Mouse (Mus musculus) CH12.LX (cell line): ENCODE measurements around the gene Rbm47. TPM values are rescaled to one million over a fixed set of nuclear protein-coding genes. Genes with fewer than 3 reads are reported as not detected.

Source experiments
- DNase-seq: peaks from one replicate; pipeline ENCODE4 v3.0.0-alpha.2; 2013; ENCODE audit errors: extremely low read depth
- H3K27ac ChIP-seq: 2 replicates; pipeline ENCODE4 v1.5.1; 2012; ENCODE audit warnings: low read depth, mild to moderate bottlenecking, control low read depth, moderate library complexity; ENCODE audit not compliant: insufficient read depth
- H3K27me3 ChIP-seq: replicated peaks from 2 replicates; pipeline ENCODE3; 2012; ENCODE audit warnings: inconsistent platforms
- H3K36me3 ChIP-seq, 2 experiments: replicated peaks in 1 of 2; 2 replicates each; pipeline versions ENCODE3 to v1.6.1; 2012; ENCODE audit warnings: inconsistent platforms in 1 of 2, low read length in 1 of 2, mild to moderate bottlenecking in 1 of 2, mixed read lengths in 1 of 2, moderate library complexity in 1 of 2; ENCODE audit not compliant: control insufficient read depth in 1 of 2, insufficient read depth in 1 of 2
- H3K4me1 ChIP-seq, 2 experiments: 2 replicates each; pipeline ENCODE4 v1.6.1; 2012; ENCODE audit warnings: inconsistent platforms in 1 of 2, moderate library complexity in 1 of 2; ENCODE audit not compliant: insufficient read depth in 2 of 2, control insufficient read depth in 1 of 2
- H3K4me2 ChIP-seq: 2 replicates; pipeline ENCODE4 v1.6.1; 2012; ENCODE audit warnings: low read depth, mild to moderate bottlenecking, control low read depth; ENCODE audit not compliant: poor library complexity, insufficient read depth, severe bottlenecking
- H3K4me3 ChIP-seq, 3 experiments: fragments of 150-350 bp in 1 of 3; sonication (generic) in 1 of 3; replicated peaks in 1 of 3; 2 replicates each; pipeline versions ENCODE3 to v1.5.1; 2011 to 2012; ENCODE audit warnings: low read depth in 2 of 3, low read length in 2 of 3, mild to moderate bottlenecking in 2 of 3, moderate library complexity in 2 of 3, control low read depth in 1 of 3, improper control_type of control experiment in 1 of 3, inconsistent platforms in 1 of 3, mixed read lengths in 1 of 3; ENCODE audit not compliant: poor library complexity in 1 of 3
- H3K79me2 ChIP-seq: replicated peaks from 2 replicates; pipeline ENCODE4 v1.6.1; 2012; ENCODE audit warnings: mild to moderate bottlenecking, moderate library complexity; ENCODE audit not compliant: control insufficient read depth, poor library complexity, insufficient read depth, severe bottlenecking; ENCODE audit errors: extremely low read depth
- H3K9ac ChIP-seq: 2 replicates; pipeline ENCODE4 v1.6.1; 2012; ENCODE audit warnings: low read depth, mild to moderate bottlenecking, control low read depth, moderate library complexity; ENCODE audit not compliant: insufficient read depth
- H3K9me3 ChIP-seq: replicated peaks from 2 replicates; pipeline ENCODE3; 2012; ENCODE audit warnings: low read length, inconsistent platforms, mixed read lengths
- BHLHE40 ChIP-seq: IDR thresholded peaks from 2 replicates; pipeline ENCODE4 v1.6.1; 2011; ENCODE audit warnings: mild to moderate bottlenecking, low read depth, low read length, improper control_type of control experiment
- CHD2 ChIP-seq: IDR thresholded peaks from 2 replicates; pipeline ENCODE4 v1.6.1; 2011; ENCODE audit warnings: low read length, improper control_type of control experiment
- E2F4 ChIP-seq: IDR thresholded peaks from 2 replicates; pipeline ENCODE4 v1.6.1; 2011; ENCODE audit warnings: low read depth, low read length, improper control_type of control experiment; ENCODE audit not compliant: insufficient replicate concordance
- ETS1 ChIP-seq: conservative IDR thresholded peaks from 2 replicates; pipeline ENCODE4 v1.6.1; 2012; ENCODE audit warnings: low read depth, mild to moderate bottlenecking, inconsistent platforms, low read length, improper control_type of control experiment, moderate library complexity
- GABPA ChIP-seq: IDR thresholded peaks from 2 replicates; pipeline ENCODE4 v1.6.1; 2012; ENCODE audit warnings: low read depth, low read length, improper control_type of control experiment, inconsistent platforms; ENCODE audit not compliant: insufficient replicate concordance
- IRF4 ChIP-seq: IDR thresholded peaks from 2 replicates; pipeline ENCODE4 v1.6.1; 2014; ENCODE audit warnings: low read depth, mild to moderate bottlenecking, inconsistent platforms, low read length, improper control_type of control experiment
- JUND ChIP-seq: conservative IDR thresholded peaks from 2 replicates; pipeline ENCODE4 v1.6.1; 2011; ENCODE audit warnings: low read depth, low read length, improper control_type of control experiment
- MAX ChIP-seq: IDR thresholded peaks from 2 replicates; pipeline ENCODE4 v1.6.1; 2011; ENCODE audit warnings: low read length, improper control_type of control experiment
- MAZ ChIP-seq: IDR thresholded peaks from 2 replicates; pipeline ENCODE4 v1.6.1; 2012; ENCODE audit warnings: low read depth, mild to moderate bottlenecking, inconsistent platforms, low read length, improper control_type of control experiment, moderate library complexity
- MXI1 ChIP-seq: IDR thresholded peaks from 2 replicates; pipeline ENCODE4 v1.6.1; 2011; ENCODE audit warnings: mild to moderate bottlenecking, low read depth, low read length, improper control_type of control experiment
- NRF1 ChIP-seq: IDR thresholded peaks from 2 replicates; pipeline ENCODE4 v1.6.1; 2014; ENCODE audit warnings: low read depth, mild to moderate bottlenecking, inconsistent platforms, low read length, improper control_type of control experiment, moderate library complexity
- PAX5 ChIP-seq: IDR thresholded peaks from 2 replicates; pipeline ENCODE4 v1.6.1; 2012; ENCODE audit warnings: low read length, inconsistent platforms, mixed read lengths
- POLR2A ChIP-seq: IDR thresholded peaks from 2 replicates; pipeline ENCODE4 v1.6.1; 2011; ENCODE audit warnings: low read depth, mild to moderate bottlenecking, improper control_type of control experiment, low read length
- POLR2AphosphoS2 ChIP-seq: IDR thresholded peaks from 2 replicates; pipeline ENCODE4 v1.6.1; 2011; ENCODE audit warnings: low read depth, low read length, improper control_type of control experiment
- SIN3A ChIP-seq: IDR thresholded peaks from 2 replicates; pipeline ENCODE4 v1.6.1; 2012; ENCODE audit warnings: low read length, improper control_type of control experiment, inconsistent platforms
- SMC3 ChIP-seq: IDR thresholded peaks from 2 replicates; pipeline ENCODE4 v1.6.1; 2011; ENCODE audit warnings: low read depth, low read length, improper control_type of control experiment
- TCF12 ChIP-seq: IDR thresholded peaks from 2 replicates; pipeline ENCODE4 v1.6.1; 2014; ENCODE audit warnings: low read depth, mild to moderate bottlenecking, inconsistent platforms, low read length, improper control_type of control experiment
- USF1 ChIP-seq: IDR thresholded peaks from 2 replicates; pipeline ENCODE4 v1.6.1; 2014; ENCODE audit warnings: low read depth, mild to moderate bottlenecking, inconsistent platforms, low read length, improper control_type of control experiment
- USF2 ChIP-seq: conservative IDR thresholded peaks from 2 replicates; pipeline ENCODE4 v1.6.1; 2011; ENCODE audit warnings: low read depth, low read length, improper control_type of control experiment
- ZC3H11A ChIP-seq: IDR thresholded peaks from 2 replicates; pipeline ENCODE4 v1.6.1; 2012; ENCODE audit warnings: low read depth, mild to moderate bottlenecking, inconsistent platforms, low read length, improper control_type of control experiment
- ZNF384 ChIP-seq: IDR thresholded peaks from 2 replicates; pipeline ENCODE4 v1.6.1; 2012; ENCODE audit warnings: low read depth, low read length, improper control_type of control experiment, inconsistent platforms
- dilution Hi-C: fragments of 300-500 bp; cut with MboI; formaldehyde crosslinking; loops from 2 replicates; pipeline ENCODE4 v1.14.3; 2020; ENCODE audit warnings: low sequenced_read_pairs; ENCODE audit not compliant: extremely low pct_unique_long_range_greater_than_20kb, extremely low pct_ligation_motif_present
- in situ Hi-C: fragments of 300-500 bp; cut with MboI; formaldehyde crosslinking; loops from 3 replicates; pipeline ENCODE4 v1.14.3; 2019; ENCODE audit warnings: low sequenced_read_pairs, low pct_ligation_motif_present, low pct_unique_long_range_greater_than_20kb, mixed read lengths
- polyA plus RNA-seq: library from polyadenylated mRNA; unstranded; fragments of >175 nt; gene quantifications from 2 replicates; pipeline ENCODE4 v1.2.1, GENCODE M21; 2012; ENCODE audit warnings: low read depth; ENCODE audit not compliant: insufficient read length
- total RNA-seq, 2 experiments: library from RNA; depleted of rRNA; stranded (reverse); fragments of 300-350 nt in 1 of 2; fragments of >200 nt in 1 of 2; gene quantifications; 2 replicates each; pipeline ENCODE4 v1.2.3; 2012 to 2014

Rbm47 gene
- total and polyA plus RNA-seq, 3 experiments = 0.08 to 9.2 (median 1.1) TPM

DNA sequence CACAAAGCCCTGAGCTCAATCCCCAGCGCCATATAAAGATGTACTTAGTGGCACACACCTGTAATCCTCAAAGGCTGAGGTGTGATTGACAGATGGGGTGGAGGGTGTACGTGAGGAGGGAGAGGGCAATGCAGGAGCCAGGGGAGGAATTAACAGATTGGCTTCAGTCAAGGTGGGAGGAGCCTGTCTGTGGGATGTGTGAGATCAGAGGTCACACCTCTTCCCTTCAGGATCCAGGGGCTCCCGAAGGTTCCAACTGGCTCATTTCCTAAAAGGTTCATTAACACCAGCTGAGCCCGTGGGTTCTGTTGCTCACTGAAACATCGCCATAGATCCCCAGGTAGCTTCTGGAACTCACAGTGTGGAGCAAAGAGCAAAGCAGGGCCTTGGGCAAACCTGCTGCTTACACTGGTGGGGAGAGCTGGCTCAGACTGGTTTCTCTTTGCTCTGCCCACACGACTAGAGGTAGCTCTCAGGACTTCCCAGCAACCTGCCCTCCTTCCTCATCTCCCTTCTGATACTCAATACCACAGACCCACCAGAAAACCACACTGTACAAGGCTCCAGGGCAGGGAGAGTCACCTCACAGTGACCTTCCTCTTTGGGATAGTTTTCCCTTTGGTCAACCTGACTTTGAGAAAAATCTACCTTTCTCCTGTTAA is 33.2 kb downstream of the Rbm47 start:
- dilution Hi-C loops (no loop called here), in situ Hi-C loops (no loop called here)
- Histone ChIP-seq H3K9me3 (no peaks in the 10 kb centered on the region), H3K27me3 (no peaks in the 10 kb centered on the region), H3K4me1 (peaks cover 19 to 79% of the 10 kb centered on the region in 2 experiments), H3K4me3 (no peak overlapping the region), H3K27ac (0 out of 2 replicates have a peak overlapping the region, but pooled peaks have one; percentile 17), H3K9ac (no peak overlapping the region), H3K4me2 (no peak overlapping the region), H3K79me2 (peaks cover 21% of the 10 kb centered on the region), H3K36me3 (no peaks in the 10 kb centered on the region)
- TF ChIP-seq USF2 (no peak), E2F4 (no peak), TCF12 (no peak), CHD2 (no peak), NRF1 (no peak), ZNF384 (no peak), SIN3A (no peak), PAX5 (no peak), MXI1 (no peak)
- DNase-seq = no peak

- Histone ChIP-seq H3K27ac (no peak overlapping the region), H3K27me3 (no peaks in the 10 kb centered on the region)
- DNase-seq = no peak
- TF ChIP-seq USF2 (no peak), ZC3H11A (no peak), USF1 (no peak), BHLHE40 (no peak), MAX (no peak), JUND (no peak), SMC3 (no peak)
- TF ChIP-seq, all 38 proteins: peak for 0
- no peaks in the 10 kb centered on the region for H3K9me3 ChIP-seq
- no peaks in the 10 kb centered on the region for H3K36me3 ChIP-seq
- H3K4me1 ChIP-seq = peaks cover 19 to 73% of the 10 kb centered on the region in 2 experiments
- dilution Hi-C loops (no loop called here), in situ Hi-C loops (no loop called here)
- H3K4me3 ChIP-seq = no peak overlapping the region
- no peak overlapping the region for H3K9ac ChIP-seq
- no peak overlapping the region for H3K4me2 ChIP-seq
- H3K79me2 ChIP-seq = peaks cover 18% of the 10 kb centered on the region
Observed at GRCm38 (mm10) chr5:66139171-66139570, 33.7 kb downstream of the Rbm47 start.

DNA sequence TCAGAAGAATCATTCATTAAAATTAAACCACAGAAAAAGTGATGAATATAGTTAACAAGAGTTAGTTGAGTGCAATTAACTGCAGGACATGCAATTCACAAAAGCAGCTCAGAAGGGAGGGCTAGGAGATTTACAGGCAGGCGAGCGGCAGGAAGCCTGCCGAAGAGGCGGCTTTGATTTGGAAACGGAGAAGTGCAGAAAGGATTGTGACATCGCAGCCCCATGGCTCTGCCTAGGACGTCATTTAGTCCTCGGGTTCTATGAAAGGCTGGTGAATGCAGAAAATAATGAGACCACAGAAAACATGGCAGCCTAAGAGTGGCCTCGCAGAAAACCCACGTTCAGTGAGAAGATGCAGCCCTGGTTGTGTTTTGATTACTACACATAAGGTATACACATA is 34.3 kb downstream of the Rbm47 start:
- peaks cover 18% of the 10 kb centered on the region for H3K79me2 ChIP-seq
- H3K4me3 ChIP-seq = no peak overlapping the region
- DNase-seq = no peak
- in situ Hi-C loops (no loop called here), dilution Hi-C loops (no loop called here)
- no peaks in the 10 kb centered on the region for H3K9me3 ChIP-seq
- H3K27me3 ChIP-seq = no peaks in the 10 kb centered on the region
- H3K4me2 ChIP-seq = no peak overlapping the region
- H3K9ac ChIP-seq = no peak overlapping the region
- no peaks in the 10 kb centered on the region for H3K36me3 ChIP-seq
- TF ChIP-seq TCF12 (no peak), JUND (no peak), POLR2AphosphoS2 (no peak), SMC3 (no peak), IRF4 (no peak), ZNF384 (no peak), NRF1 (no peak), GABPA (no peak), POLR2A (no peak), MAZ (no peak), ETS1 (no peak)
- TF ChIP-seq, all 38 proteins: peak for 0
- H3K4me1 ChIP-seq = peaks cover 16 to 68% of the 10 kb centered on the region in 2 experiments
- H3K27ac ChIP-seq = no peak overlapping the region
